Mouse (Mus musculus) bone marrow, adult 2 months (tissue): Measurements from ENCODE around the gene Ndufb6.
"Not testable (repeated sequence)": the region's sequence is repeated elsewhere in the genome, so short reads cannot be mapped to it uniquely, and the experiment has no call there.

Source experiments
- CTCF ChIP-seq: fragments of 200-500 bp; IDR thresholded peaks from 2 replicates; pipeline ENCODE4 v1.5.1; 2011; ENCODE audit warnings: low read length, control low read depth; ENCODE audit not compliant: control insufficient read depth, insufficient read depth
- POLR2A ChIP-seq: fragments of 200-500 bp; IDR thresholded peaks from 2 replicates; pipeline ENCODE4 v1.6.1; 2011; ENCODE audit warnings: low read depth, mild to moderate bottlenecking, control low read depth, low read length, borderline replicate concordance; ENCODE audit not compliant: control insufficient read depth

GRCm38 (mm10) chr4:40291511-40291910 lies 12.3 kb upstream of the Ndufb6 start:
- TF ChIP-seq CTCF, POLR2A: not testable (repeated sequence)
